Mouse (Mus musculus) left cerebral cortex, adult 2 months (tissue): Measurements from ENCODE around the gene Zfp446. TPM values are rescaled to one million over a fixed set of nuclear protein-coding genes. Genes with fewer than 3 reads are reported as not detected.

Experiments used
- DNase-seq, 2 experiments: peaks; one replicate each; pipeline ENCODE4 v3.0.0; 2021 to 2022; ENCODE audit warnings: low spot score in 2 of 2, mixed read lengths in 1 of 2; ENCODE audit errors: extremely low spot score in 1 of 2
- H3K27ac ChIP-seq: fragments of 200-600 bp; 2 replicates; pipeline ENCODE4 v1.8.1; 2022
- H3K4me3 ChIP-seq: fragments of 200-600 bp; 2 replicates; pipeline ENCODE4 v1.8.1; 2022
- CTCF ChIP-seq: fragments of 200-600 bp; IDR thresholded peaks from 2 replicates; pipeline ENCODE4 v1.8.1; 2022; ENCODE audit warnings: antibody characterized with exemption, mild to moderate bottlenecking, moderate library complexity
- intact Hi-C: fragments of 180-260 bp; cut with DNase I; formaldehyde crosslinking; loops from one replicate; pipeline ENCODE4 v1.15.1; 2025
- total RNA-seq, 2 experiments: library from RNA; stranded (reverse); gene quantifications; 2 replicates each; pipeline ENCODE4 v1.2.3; 2021

Gene Zfp446
- total RNA-seq, 2 experiments from 2014 or later = 7.9 to 9.0 TPM

- intact Hi-C loops = no loop called here
- H3K4me3 ChIP-seq = peak within 1 kb of the TSS; percentile 83
- DNase-seq = no peak
- no peak for TF ChIP-seq CTCF
- H3K27ac ChIP-seq = peak within 1 kb of the TSS; percentile 99
Observed at GRCm38 (mm10) chr7:13010005-13010908, 32.6 kb downstream of the Zfp446 start, which contains the start of gene Zbtb45. Zbtb45 (minus strand) TSS chr7:13010034.

- H3K27ac ChIP-seq = no peak overlapping the region
- DNase-seq = no peak
- intact Hi-C loops = no loop called here
- H3K4me3 ChIP-seq = no peak overlapping the region
- no peak for TF ChIP-seq CTCF
Observed at GRCm38 (mm10) chr7:13013671-13014070, 36.0 kb downstream of the Zfp446 start.

GRCm38 (mm10) chr7:13014275-13014839 is 36.7 kb downstream of the Zfp446 start:
- Histone ChIP-seq H3K4me3 (no peak overlapping the region), H3K27ac (no peak overlapping the region)
- DNase-seq = no peak
- intact Hi-C loops = no loop called here
- TF ChIP-seq CTCF = no peak

GRCm38 (mm10) chr7:13015217-13015616 is 37.6 kb downstream of the Zfp446 start:
- Histone ChIP-seq H3K27ac (no peak overlapping the region), H3K4me3 (no peak overlapping the region)
- TF ChIP-seq CTCF = no peak
- DNase-seq = no peak
- intact Hi-C loops = no loop called here

- peak in 1 of 2 experiments; percentile 32 for DNase-seq
- intact Hi-C loops = loop anchor here (5.0 kb wide), 1 partner anchor 46 kb away; the partner anchor contains the start of gene Zfp446
- no peak overlapping the region for H3K27ac ChIP-seq
- no peak for TF ChIP-seq CTCF
- H3K4me3 ChIP-seq = peak overlapping the region; percentile 77
Observed at GRCm38 (mm10) chr7:13022773-13023535, 45.3 kb downstream of the Zfp446 start.

- Histone ChIP-seq H3K4me3 (peak overlapping the region; percentile 77), H3K27ac (peak overlapping the region; percentile 99)
- TF ChIP-seq CTCF = no peak; the same call in 1 of the 2 replicates
- intact Hi-C loops = loop anchor here (1.0 to 5.0 kb wide), 4 partner anchors 10 to 47 kb away; partner anchors contain the start of genes Chmp2a, Ube2m and Zfp446
- DNase-seq = peak; percentile 94 to 96
Observed at GRCm38 (mm10) chr7:13023928-13024731, 46.5 kb downstream of the Zfp446 start.

GRCm38 (mm10) chr7:13024805-13025204 is 47.2 kb downstream of the Zfp446 start:
- peak; percentile 85 to 86 for DNase-seq
- H3K4me3 ChIP-seq = peak overlapping the region; percentile 77
- TF ChIP-seq CTCF = no peak; the same call in 1 of the 2 replicates
- intact Hi-C loops = loop anchor here (1.0 to 5.0 kb wide), 4 partner anchors 9 to 48 kb away; partner anchors contain the start of genes Chmp2a, Ube2m and Zfp446
- peak overlapping the region; percentile 99 for H3K27ac ChIP-seq

GRCm38 (mm10) chr7:13025511-13026112 is 48.0 kb downstream of the Zfp446 start:
- intact Hi-C loops = loop anchor here (2.0 kb wide), 1 partner anchor 17 kb away; no protein-coding TSS in a partner anchor
- H3K27ac ChIP-seq = no peak overlapping the region; the same call in 1 of the 2 replicates
- H3K4me3 ChIP-seq = peak overlapping the region; percentile 77
- no peak for DNase-seq
- no peak for TF ChIP-seq CTCF

GRCm38 (mm10) chr7:13028986-13029385 is 51.3 kb downstream of the Zfp446 start:
- TF ChIP-seq CTCF = no peak
- intact Hi-C loops = no loop called here

GRCm38 (mm10) chr7:13031069-13031468 is 53.4 kb downstream of the Zfp446 start:
- no peak for DNase-seq
- Histone ChIP-seq H3K4me3 (no peak overlapping the region), H3K27ac (no peak overlapping the region)
- intact Hi-C loops = no loop called here
- TF ChIP-seq CTCF = peak; percentile 56

More at GRCm38 (mm10) chr7:13028986-13029385, 51.3 kb downstream of the Zfp446 start:
- Histone ChIP-seq H3K27ac (no peak overlapping the region), H3K4me3 (no peak overlapping the region)
- no peak for DNase-seq
